Mouse (Mus musculus) G1E (cell line): ENCODE results near the gene Gtf2h4. TPM values are rescaled to one million over a fixed set of nuclear protein-coding genes. Genes with fewer than 3 reads are reported as not detected.

Experiments
- ATAC-seq: 2 replicates; pipeline ENCODE4 v1.8.0; 2016; ENCODE audit warnings: mild to moderate bottlenecking; ENCODE audit not compliant: insufficient number of reproducible peaks, poor library complexity, low FRiP score, severe bottlenecking; ENCODE audit errors: extremely low read depth
- DNase-seq: peaks from one replicate; pipeline ENCODE4 v3.0.0; 2012; ENCODE audit warnings: low spot score
- H3K27me3 ChIP-seq: 2 replicates; pipeline ENCODE4 v1.6.1; 2012; ENCODE audit warnings: mild to moderate bottlenecking, low read length, inconsistent platforms; ENCODE audit not compliant: insufficient read depth
- H3K36me3 ChIP-seq: replicated peaks from 2 replicates; pipeline ENCODE3; 2012; ENCODE audit warnings: mild to moderate bottlenecking, inconsistent platforms
- H3K4me1 ChIP-seq: 2 replicates; pipeline ENCODE4 v1.6.1; 2012; ENCODE audit warnings: low read depth, low read length, inconsistent platforms, mixed read lengths; ENCODE audit not compliant: insufficient read depth
- H3K4me3 ChIP-seq: 2 replicates; pipeline ENCODE4 v1.5.1; 2012; ENCODE audit warnings: low read depth, mild to moderate bottlenecking, inconsistent platforms, low read length, moderate library complexity, mixed read lengths
- H3K9me3 ChIP-seq: replicated peaks from 2 replicates; pipeline ENCODE4 v1.6.1; 2012; ENCODE audit warnings: inconsistent platforms
- CTCF ChIP-seq: IDR thresholded peaks from 2 replicates; pipeline ENCODE4 v1.5.1; 2012; ENCODE audit warnings: low read depth, low read length, inconsistent platforms, mixed read lengths
- GATA1 ChIP-seq: IDR thresholded peaks from 2 replicates; pipeline ENCODE4 v1.6.1; 2012; ENCODE audit warnings: borderline replicate concordance, low read length, inconsistent platforms, mixed read lengths
- GATA2 ChIP-seq: IDR thresholded peaks from 2 replicates; pipeline ENCODE4 v1.6.1; 2012; ENCODE audit warnings: low read depth, low read length, inconsistent platforms, borderline replicate concordance
- POLR2AphosphoS5 ChIP-seq: IDR thresholded peaks from 2 replicates; pipeline ENCODE4 v1.6.1; 2012; ENCODE audit warnings: low read depth, low read length, inconsistent platforms; ENCODE audit not compliant: insufficient replicate concordance
- TAL1 ChIP-seq: conservative IDR thresholded peaks from 2 replicates; pipeline ENCODE4 v1.6.1; 2012; ENCODE audit warnings: low read depth, low read length, inconsistent platforms, mixed read lengths
- polyA plus RNA-seq: library from polyadenylated mRNA; stranded (reverse); fragments of >175 nt; gene quantifications from 2 replicates; pipeline ENCODE4 v1.2.3, GENCODE M21; 2012
- total RNA-seq, 2 experiments: library from RNA; stranded (forward) in 1 of 2; stranded (reverse) in 1 of 2; fragments of 200-1000 nt in 1 of 2; fragments of >200 nt in 1 of 2; fragmentation: Nextera tagmentation in 1 of 2; gene quantifications; 2 replicates each; pipeline ENCODE4 v1.2.3; 2014 to 2017

The Gtf2h4 gene
- total RNA-seq (2014; fragmentation: Nextera tagmentation): 33.4 and 45.3 TPM in 2 replicates
- total RNA-seq (2017): 22.7 and 29.5 TPM in 2 replicates
- 26.4 and 27.1 TPM in 2 replicates for polyA plus RNA-seq

DNA sequence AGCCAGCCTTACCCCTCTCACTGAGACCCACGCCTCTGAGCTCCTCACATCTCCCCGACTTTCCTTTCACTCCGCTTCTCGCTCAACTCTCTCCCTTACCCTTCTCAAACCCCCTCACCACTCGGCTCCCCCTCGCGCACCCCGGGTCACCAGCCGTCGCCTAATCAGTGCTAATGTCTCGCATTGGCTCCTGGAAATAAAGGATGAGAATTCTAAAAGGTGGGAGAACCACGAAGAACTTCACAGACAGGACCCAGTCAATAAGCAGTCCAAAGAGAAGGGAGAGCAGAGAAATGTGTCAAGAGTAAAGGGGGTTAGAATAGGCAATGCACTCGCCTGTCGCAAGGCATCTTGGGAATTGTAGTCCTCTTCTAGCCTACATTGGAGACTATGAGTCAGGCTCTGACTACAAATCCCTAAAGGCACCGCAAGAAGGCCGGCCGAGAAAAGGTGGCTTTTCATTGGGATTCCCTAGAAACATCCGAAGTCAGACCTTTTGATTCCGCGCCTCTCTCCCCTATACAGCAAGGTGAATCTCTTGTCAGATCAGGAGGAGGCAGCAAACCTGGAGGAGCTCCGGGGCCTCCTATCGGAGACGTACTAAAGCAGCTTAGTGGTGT, at the start of gene Gtf2h4:
Gene Gtf2h4, minus strand, starts transcription at position 324 of the 620 bp plus-strand sequence.
- H3K27me3 ChIP-seq: no peaks in the 10 kb centered on the region
- no peaks in the 10 kb centered on the region for H3K9me3 ChIP-seq
- peaks cover 40% of the 10 kb centered on the region for H3K36me3 ChIP-seq
- H3K4me3 ChIP-seq: peak within 1 kb of the TSS; percentile 78
- TF ChIP-seq TAL1 (no peak), GATA2 (no peak), CTCF (no peak), POLR2AphosphoS5 (no peak), GATA1 (no peak)
- peaks cover 16% of the 10 kb centered on the region for H3K4me1 ChIP-seq
- DNase-seq (peak; percentile 70), ATAC-seq (peak; percentile 94)

GRCm38 (mm10) chr17:35721676-35722075, 48.1 kb upstream of the Gtf2h4 start:
- H3K9me3 ChIP-seq: no peaks in the 10 kb centered on the region
- DNase-seq: peak; percentile 0
- TF ChIP-seq CTCF (no peak), POLR2AphosphoS5 (no peak), GATA2 (no peak)
- H3K4me1 ChIP-seq: peaks cover 5% of the 10 kb centered on the region; the same call in 1 of the 2 replicates
- no peaks in the 10 kb centered on the region for H3K36me3 ChIP-seq
- H3K4me3 ChIP-seq: no peak overlapping the region
- ATAC-seq: no peak
- H3K27me3 ChIP-seq: peaks cover 60% of the 10 kb centered on the region

DNA sequence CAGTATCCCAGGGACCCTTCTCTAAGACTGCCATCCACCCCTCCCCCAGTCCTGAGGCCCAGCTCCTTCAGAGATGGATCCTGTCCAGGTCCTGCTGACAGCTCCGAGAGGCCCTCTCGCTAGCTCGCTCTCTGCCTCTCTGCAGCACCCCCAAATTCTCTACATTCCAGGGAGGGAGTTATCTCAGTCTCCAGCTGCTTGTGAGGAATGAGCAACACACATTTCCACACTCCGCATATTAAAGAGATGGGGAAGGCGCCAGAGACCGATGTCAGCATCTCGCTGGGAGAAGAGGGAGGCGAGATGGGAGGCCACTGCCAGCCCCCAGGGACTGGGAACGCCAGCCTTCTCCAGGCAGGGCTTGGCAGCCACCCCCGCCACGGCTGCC, 46.8 kb upstream of the Gtf2h4 start:
- ATAC-seq: no peak
- Histone ChIP-seq H3K9me3 (no peaks in the 10 kb centered on the region), H3K36me3 (no peaks in the 10 kb centered on the region), H3K27me3 (peaks cover 61% of the 10 kb centered on the region), H3K4me3 (no peak overlapping the region), H3K4me1 (peaks cover under 1% of the 10 kb centered on the region; the same call in 1 of the 2 replicates)
- TF ChIP-seq TAL1: no peak
- TF ChIP-seq GATA2: no peak
- TF ChIP-seq GATA1: no peak
- TF ChIP-seq POLR2AphosphoS5: no peak
- no peak for TF ChIP-seq CTCF
- DNase-seq: peak; percentile 0

DNA sequence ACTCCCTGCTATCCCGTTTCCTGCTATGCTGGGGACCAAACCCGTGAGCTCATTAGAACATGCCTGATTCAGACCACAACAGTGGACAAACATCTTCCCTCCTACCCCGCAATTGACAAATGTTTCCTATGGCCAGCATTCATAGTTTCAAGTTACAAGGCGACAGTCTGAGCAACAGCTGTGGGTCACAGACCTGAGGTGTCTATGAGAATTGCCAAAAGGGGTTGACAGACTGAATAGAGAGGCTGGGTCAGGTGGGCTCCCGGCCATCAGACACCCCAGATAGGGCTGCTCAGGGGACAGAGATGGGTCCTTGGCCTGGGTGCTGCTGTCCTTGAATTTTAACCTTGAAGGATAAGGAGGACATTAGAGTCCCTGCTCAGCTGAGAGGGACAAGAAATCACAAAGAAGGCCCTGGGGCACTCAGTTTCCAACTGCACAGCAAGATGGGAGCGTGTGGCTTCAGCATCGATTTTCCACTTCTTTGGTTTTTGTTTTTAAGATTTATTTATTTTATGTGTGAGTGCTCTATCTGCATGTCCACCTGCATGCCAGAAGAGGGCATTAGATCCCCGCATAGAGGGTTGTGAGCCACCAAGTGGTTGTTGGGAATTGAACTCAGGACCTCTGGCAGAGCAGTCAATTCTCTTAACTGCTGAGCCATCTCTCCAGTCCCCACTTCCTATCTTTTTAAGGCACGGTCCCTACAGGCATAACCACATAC, 46.2 kb upstream of the Gtf2h4 start:
- Histone ChIP-seq H3K4me3 (no peak overlapping the region), H3K27me3 (peaks cover 55% of the 10 kb centered on the region), H3K36me3 (no peaks in the 10 kb centered on the region), H3K4me1 (no peaks in the 10 kb centered on the region), H3K9me3 (no peaks in the 10 kb centered on the region)
- no peak for TF ChIP-seq GATA1
- ATAC-seq: no peak
- peak; percentile 0 for DNase-seq

- H3K27me3 ChIP-seq: peaks cover 57% of the 10 kb centered on the region
- H3K9me3 ChIP-seq: no peaks in the 10 kb centered on the region
- H3K4me3 ChIP-seq: no peak overlapping the region
- H3K4me1 ChIP-seq: no peaks in the 10 kb centered on the region
- no peaks in the 10 kb centered on the region for H3K36me3 ChIP-seq
- DNase-seq (peak; percentile 0), ATAC-seq (no peak)
- TF ChIP-seq CTCF: no peak
- no peak for TF ChIP-seq GATA1
- TF ChIP-seq POLR2AphosphoS5: no peak
- TF ChIP-seq GATA2: no peak
- TF ChIP-seq TAL1: no peak
Observed at GRCm38 (mm10) chr17:35717080-35717479, 43.5 kb upstream of the Gtf2h4 start.

DNA sequence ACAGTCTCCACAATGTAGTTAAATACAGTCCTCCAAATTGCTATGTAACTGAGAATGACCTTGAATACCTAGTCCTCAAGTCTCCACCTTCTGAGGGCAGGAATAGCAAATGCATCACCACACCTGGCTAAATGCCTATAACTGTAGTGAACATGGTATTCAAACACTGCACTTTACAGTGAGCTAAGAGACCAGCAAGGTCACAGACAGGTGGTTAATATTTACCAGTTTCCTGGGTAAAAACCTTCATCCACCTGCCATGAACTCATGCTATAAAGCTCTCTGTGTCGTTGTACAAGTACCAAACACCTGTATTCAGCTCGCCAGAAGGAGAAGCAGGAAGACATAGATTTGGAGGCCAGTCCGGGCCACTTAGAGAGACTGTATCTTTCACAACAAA, 42.6 kb upstream of the Gtf2h4 start:
- DNase-seq (no peak), ATAC-seq (no peak)
- Histone ChIP-seq H3K4me3 (no peak overlapping the region), H3K27me3 (peaks cover 59% of the 10 kb centered on the region), H3K36me3 (no peaks in the 10 kb centered on the region), H3K9me3 (no peaks in the 10 kb centered on the region), H3K4me1 (no peaks in the 10 kb centered on the region)
- TF ChIP-seq TAL1: no peak
- TF ChIP-seq CTCF: no peak
- no peak for TF ChIP-seq GATA1
- no peak for TF ChIP-seq GATA2
- no peak for TF ChIP-seq POLR2AphosphoS5
